Mouse (Mus musculus): ENCODE data around the gene Prkce. TPM values are rescaled to one million over a fixed set of nuclear protein-coding genes. Genes with fewer than 3 reads are reported as not detected.

Gene Prkce
- polyA plus RNA-seq, 1 experiment = not detected

GRCm38 (mm10) chr17:86236861-86237763, 69.5 kb downstream of the Prkce start:
- Histone ChIP-seq H3K4me1 (ENCODE audit: control insufficient read depth, insufficient read depth, low read length) (peaks cover 17% of the 10 kb centered on the region), H3K27ac (ENCODE audit: insufficient read depth, low read depth, low read length) (no peak overlapping the region), H3K4me3 (ENCODE audit: insufficient read depth, low read depth, low read length) (no peak overlapping the region)
- TF ChIP-seq POLR2A (IDR thresholded peaks at IDR 0.05; ENCODE audit: insufficient read depth, low read depth, low read length) (no peak), CTCF (IDR thresholded peaks at IDR 0.05; ENCODE audit: insufficient read depth, low read depth, low read length) (no peak)
- WGBS = 81% methylated on average over 16 of the region's 16 CpGs

DNA sequence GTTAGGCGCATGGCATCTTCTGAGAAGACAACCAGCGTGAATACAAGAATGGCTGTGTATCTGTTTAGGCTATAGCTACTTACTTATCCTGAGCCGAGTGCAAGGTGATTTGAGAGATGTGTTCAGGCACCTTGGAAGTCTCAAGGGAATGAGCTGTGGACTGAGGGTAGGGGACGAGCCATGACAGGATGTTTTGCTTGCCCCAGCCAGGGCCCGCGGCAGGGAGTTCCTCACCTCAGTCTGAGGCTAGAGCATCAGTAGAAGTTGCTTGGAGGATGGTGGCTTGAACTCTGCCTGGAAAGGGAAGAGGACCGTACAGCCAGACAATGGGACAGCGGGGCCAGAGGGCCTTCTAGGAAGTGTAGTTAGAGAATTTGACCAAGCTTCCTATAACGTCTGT, 74.7 kb downstream of the Prkce start:
- TF ChIP-seq POLR2A (IDR thresholded peaks at IDR 0.05; ENCODE audit: insufficient read depth, low read depth, low read length) = no peak
- no peak for TF ChIP-seq CTCF (IDR thresholded peaks at IDR 0.05; ENCODE audit: insufficient read depth, low read depth, low read length)
- Histone ChIP-seq H3K27ac (ENCODE audit: insufficient read depth, low read depth, low read length) (no peak overlapping the region), H3K4me3 (ENCODE audit: insufficient read depth, low read depth, low read length) (no peak overlapping the region), H3K4me1 (ENCODE audit: control insufficient read depth, insufficient read depth, low read length) (peaks cover 7% of the 10 kb centered on the region; the same call in 1 of the 2 replicates)
- 92% methylated on average over 9 of the region's 9 CpGs for WGBS

- peaks cover 12% of the 10 kb centered on the region for H3K4me1 ChIP-seq (ENCODE audit: control insufficient read depth, insufficient read depth, low read length)
- no peak overlapping the region for H3K27ac ChIP-seq (ENCODE audit: insufficient read depth, low read depth, low read length)
- H3K4me3 ChIP-seq (ENCODE audit: insufficient read depth, low read depth, low read length) = no peak overlapping the region
- WGBS = 78% methylated on average over 16 of the region's 16 CpGs
- TF ChIP-seq CTCF (IDR thresholded peaks at IDR 0.05; ENCODE audit: insufficient read depth, low read depth, low read length) (no peak), POLR2A (IDR thresholded peaks at IDR 0.05; ENCODE audit: insufficient read depth, low read depth, low read length) (no peak)
These were observed 75.5 kb downstream of the Prkce start for GRCm38 (mm10) chr17:86243109-86243527.

DNA sequence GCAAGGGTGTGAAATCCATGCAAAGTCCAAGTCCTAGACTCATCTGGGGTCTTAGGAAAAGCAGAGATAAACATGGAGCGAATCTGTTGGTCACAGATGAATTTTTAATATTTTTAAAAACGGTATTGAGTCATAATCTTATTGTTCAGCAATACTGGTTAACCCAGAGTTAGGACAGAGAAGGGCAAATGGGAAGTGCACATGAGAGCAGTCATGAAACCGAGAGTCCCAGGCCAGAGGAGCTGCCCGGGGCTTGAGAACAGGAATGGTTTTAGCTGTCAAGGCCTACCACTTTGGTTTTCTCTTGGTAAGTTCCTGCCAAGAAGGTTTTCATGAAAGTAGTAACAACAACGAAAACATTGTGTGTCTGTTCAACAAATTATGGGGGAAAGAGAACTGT, 76.8 kb downstream of the Prkce start:
- WGBS = 83% methylated on average over 5 of the region's 5 CpGs
- TF ChIP-seq CTCF (IDR thresholded peaks at IDR 0.05; ENCODE audit: insufficient read depth, low read depth, low read length) (no peak), POLR2A (IDR thresholded peaks at IDR 0.05; ENCODE audit: insufficient read depth, low read depth, low read length) (no peak)
- Histone ChIP-seq H3K4me1 (ENCODE audit: control insufficient read depth, insufficient read depth, low read length) (peaks cover 17% of the 10 kb centered on the region), H3K27ac (ENCODE audit: insufficient read depth, low read depth, low read length) (no peak overlapping the region), H3K4me3 (ENCODE audit: insufficient read depth, low read depth, low read length) (no peak overlapping the region)

- H3K4me3 ChIP-seq (ENCODE audit: insufficient read depth, low read depth, low read length) = no peak overlapping the region
- WGBS = 90% methylated on average over 8 of the region's 8 CpGs
- H3K4me1 ChIP-seq (ENCODE audit: control insufficient read depth, insufficient read depth, low read length) = peaks cover 32% of the 10 kb centered on the region
- TF ChIP-seq CTCF (IDR thresholded peaks at IDR 0.05; ENCODE audit: insufficient read depth, low read depth, low read length) = no peak
- no peak for TF ChIP-seq POLR2A (IDR thresholded peaks at IDR 0.05; ENCODE audit: insufficient read depth, low read depth, low read length)
- no peak overlapping the region for H3K27ac ChIP-seq (ENCODE audit: insufficient read depth, low read depth, low read length)
These were observed 81.2 kb downstream of the Prkce start for GRCm38 (mm10) chr17:86248832-86249231.

GRCm38 (mm10) chr17:86249499-86250405, 82.2 kb downstream of the Prkce start:
- Histone ChIP-seq H3K27ac (ENCODE audit: insufficient read depth, low read depth, low read length) (peak overlapping the region; percentile 43), H3K4me3 (ENCODE audit: insufficient read depth, low read depth, low read length) (no peak overlapping the region), H3K4me1 (ENCODE audit: control insufficient read depth, insufficient read depth, low read length) (peaks cover 37% of the 10 kb centered on the region)
- WGBS = 36% methylated on average over 21 of the region's 21 CpGs
- TF ChIP-seq POLR2A (IDR thresholded peaks at IDR 0.05; ENCODE audit: insufficient read depth, low read depth, low read length) = no peak

DNA sequence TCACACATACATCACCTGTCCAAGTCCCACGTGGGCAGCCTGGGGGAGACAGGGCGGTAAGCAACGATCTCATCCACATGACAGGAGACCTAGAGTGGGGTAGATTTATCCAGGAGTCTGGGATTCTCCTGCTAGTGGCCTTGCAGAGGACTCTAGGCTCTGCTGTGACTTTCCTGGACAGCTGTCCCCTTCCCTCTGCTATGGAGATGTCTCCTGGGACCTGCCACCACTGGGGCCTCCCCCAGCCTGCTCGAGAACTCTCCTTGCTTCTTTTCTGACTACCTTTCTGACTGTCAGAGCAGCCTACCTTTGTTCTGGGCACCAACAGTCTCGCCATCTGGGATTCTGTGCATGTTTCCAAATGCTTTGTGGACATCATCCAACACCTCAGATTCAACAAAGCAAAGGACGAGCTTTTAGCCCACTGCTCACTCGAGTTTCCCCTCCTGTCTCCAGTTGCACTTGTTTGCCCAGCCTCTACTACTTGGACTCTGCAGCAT, 82.9 kb downstream of the Prkce start:
- H3K27ac ChIP-seq (ENCODE audit: insufficient read depth, low read depth, low read length) = peak overlapping the region; percentile 43
- 50% methylated on average over 7 of the region's 7 CpGs for WGBS
- H3K4me3 ChIP-seq (ENCODE audit: insufficient read depth, low read depth, low read length) = no peak overlapping the region
- TF ChIP-seq CTCF (IDR thresholded peaks at IDR 0.05; ENCODE audit: insufficient read depth, low read depth, low read length) = no peak
- no peak for TF ChIP-seq POLR2A (IDR thresholded peaks at IDR 0.05; ENCODE audit: insufficient read depth, low read depth, low read length)
- peaks cover 37% of the 10 kb centered on the region for H3K4me1 ChIP-seq (ENCODE audit: control insufficient read depth, insufficient read depth, low read length)

- Histone ChIP-seq H3K4me3 (ENCODE audit: insufficient read depth, low read depth, low read length) (no peak overlapping the region), H3K27ac (ENCODE audit: insufficient read depth, low read depth, low read length) (no peak overlapping the region), H3K4me1 (ENCODE audit: control insufficient read depth, insufficient read depth, low read length) (peaks cover 44% of the 10 kb centered on the region)
- WGBS = 57% methylated on average over 9 of the region's 9 CpGs
- TF ChIP-seq POLR2A (IDR thresholded peaks at IDR 0.05; ENCODE audit: insufficient read depth, low read depth, low read length) = no peak
- no peak for TF ChIP-seq CTCF (IDR thresholded peaks at IDR 0.05; ENCODE audit: insufficient read depth, low read depth, low read length)
These were observed 86.3 kb downstream of the Prkce start for GRCm38 (mm10) chr17:86253884-86254283.
